Mouse (Mus musculus): ENCODE results near the gene Sema7a. TPM values are rescaled to one million over a fixed set of nuclear protein-coding genes. Genes with fewer than 3 reads are reported as not detected.

Sema7a gene
- total and polyA plus RNA-seq, 2 experiments from 2014 or later, result 4.0 to 62.8 TPM

- ATAC-seq, result no peak
- H3K4me2 ChIP-seq (ENCODE audit: low read depth, low read length), result no peak overlapping the region
- H3K9ac ChIP-seq (replicated peaks; ENCODE audit: low read length), result no peak overlapping the region
- H3K4me1 ChIP-seq (ENCODE audit: insufficient read depth, low read length), result 0 out of 2 replicates have a peak, but pooled peaks cover 6% of the 10 kb centered on the region
- no peak overlapping the region for H3K4me3 ChIP-seq (ENCODE audit: low read length)
- DNase-seq (ENCODE audit: low spot score), result no peak
- H3K9me3 ChIP-seq (ENCODE audit: low read length), result no peaks in the 10 kb centered on the region
- no peak for TF ChIP-seq CTCF (IDR thresholded peaks at IDR 0.05; ENCODE audit: low read depth)
- H3K36me3 ChIP-seq (ENCODE audit: insufficient read depth, low read length), result peaks cover 20% of the 10 kb centered on the region
- 75% methylated on average over 5 of the region's 5 CpGs for WGBS
- no peaks in the 10 kb centered on the region for H3K27me3 ChIP-seq (ENCODE audit: insufficient read depth, low read length)
- no peak overlapping the region for H3K27ac ChIP-seq
These were observed 24.1 kb downstream of the Sema7a start for GRCm38 (mm10) chr9:57963998-57964395.

DNA sequence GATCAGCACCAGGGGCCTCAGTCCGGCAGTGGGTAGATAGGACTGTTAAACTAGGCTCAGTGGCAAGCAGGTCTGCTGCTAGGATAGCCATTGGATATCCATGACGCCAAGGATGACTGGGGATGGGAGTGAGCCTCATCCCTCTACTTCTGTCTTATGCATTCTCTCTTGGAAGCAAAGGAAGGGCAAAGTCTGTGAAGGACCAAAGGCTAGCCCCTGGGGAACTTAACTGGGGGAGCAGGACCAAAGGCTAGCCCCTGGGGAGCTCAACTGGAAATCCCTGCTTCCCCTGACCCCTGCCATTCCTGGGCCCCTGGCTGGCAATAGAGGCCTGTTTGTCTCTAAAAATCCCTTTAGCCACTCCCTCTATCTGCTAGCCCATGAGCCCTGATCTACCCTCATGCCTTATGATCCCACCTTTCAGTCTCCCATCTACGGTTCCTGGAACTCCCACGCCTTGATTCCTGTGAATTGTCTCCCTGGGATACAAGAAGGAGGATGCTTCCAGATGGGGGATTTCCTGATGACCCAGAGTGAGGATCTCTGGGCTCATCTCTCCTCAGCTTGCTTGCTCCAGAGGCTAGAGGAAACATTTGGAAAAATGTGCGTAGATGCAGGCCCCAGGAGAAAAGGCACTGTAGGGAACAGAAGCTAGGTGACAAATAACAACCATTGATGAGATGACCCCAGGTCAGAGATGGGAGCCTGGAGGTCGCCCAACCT, 24.8 kb downstream of the Sema7a start:
- Histone ChIP-seq H3K9ac (replicated peaks; ENCODE audit: low read length) (no peak overlapping the region), H3K4me2 (ENCODE audit: low read depth, low read length) (no peak overlapping the region), H3K4me3 (ENCODE audit: low read length) (no peak overlapping the region), H3K9me3 (ENCODE audit: low read length) (no peaks in the 10 kb centered on the region), H3K36me3 (ENCODE audit: insufficient read depth, low read length) (peaks cover 20% of the 10 kb centered on the region), H3K27me3 (ENCODE audit: insufficient read depth, low read length) (no peaks in the 10 kb centered on the region), H3K4me1 (ENCODE audit: insufficient read depth, low read length) (0 out of 2 replicates have a peak, but pooled peaks cover 6% of the 10 kb centered on the region), H3K27ac (no peak overlapping the region)
- 69% methylated on average over 6 of the region's 6 CpGs for WGBS
- ATAC-seq, result no peak
- no peak for DNase-seq (ENCODE audit: low spot score)
- no peak for TF ChIP-seq CTCF (IDR thresholded peaks at IDR 0.05; ENCODE audit: low read depth)

GRCm38 (mm10) chr9:57965281-57966185, 25.6 kb downstream of the Sema7a start:
- no peaks in the 10 kb centered on the region for H3K9me3 ChIP-seq (ENCODE audit: low read length)

GRCm38 (mm10) chr9:57967237-57967960, 27.5 kb downstream of the Sema7a start:
- WGBS, result 73% methylated on average over 14 of the region's 14 CpGs
- H3K4me1 ChIP-seq (ENCODE audit: insufficient read depth, low read length), result 0 out of 2 replicates have a peak, but pooled peaks cover 6% of the 10 kb centered on the region
- H3K36me3 ChIP-seq (ENCODE audit: insufficient read depth, low read length), result no peaks in the 10 kb centered on the region
- no peak overlapping the region for H3K27ac ChIP-seq
- H3K9me3 ChIP-seq (ENCODE audit: low read length), result no peaks in the 10 kb centered on the region
- no peak overlapping the region for H3K4me3 ChIP-seq (ENCODE audit: low read length)
- no peak overlapping the region for H3K9ac ChIP-seq (replicated peaks; ENCODE audit: low read length)
- H3K4me2 ChIP-seq (ENCODE audit: low read depth, low read length), result no peak overlapping the region
- TF ChIP-seq CTCF (IDR thresholded peaks at IDR 0.05; ENCODE audit: low read depth), result no peak
- peak; percentile 26 for DNase-seq (ENCODE audit: low spot score)
- no peaks in the 10 kb centered on the region for H3K27me3 ChIP-seq (ENCODE audit: insufficient read depth, low read length)
- ATAC-seq, result no peak

More at GRCm38 (mm10) chr9:57965281-57966185, 25.6 kb downstream of the Sema7a start:
- TF ChIP-seq CTCF (IDR thresholded peaks at IDR 0.05; ENCODE audit: low read depth), result no peak
- no peak overlapping the region for H3K4me3 ChIP-seq (ENCODE audit: low read length)
- no peak overlapping the region for H3K9ac ChIP-seq (replicated peaks; ENCODE audit: low read length)
- ATAC-seq (no peak), DNase-seq (ENCODE audit: low spot score) (no peak)
- H3K27ac ChIP-seq, result no peak overlapping the region
- peaks cover 14% of the 10 kb centered on the region for H3K36me3 ChIP-seq (ENCODE audit: insufficient read depth, low read length)
- WGBS, result 60% methylated on average over 12 of the region's 12 CpGs
- 0 out of 2 replicates have a peak, but pooled peaks cover 6% of the 10 kb centered on the region for H3K4me1 ChIP-seq (ENCODE audit: insufficient read depth, low read length)
- H3K27me3 ChIP-seq (ENCODE audit: insufficient read depth, low read length), result no peaks in the 10 kb centered on the region
- no peak overlapping the region for H3K4me2 ChIP-seq (ENCODE audit: low read depth, low read length)

DNA sequence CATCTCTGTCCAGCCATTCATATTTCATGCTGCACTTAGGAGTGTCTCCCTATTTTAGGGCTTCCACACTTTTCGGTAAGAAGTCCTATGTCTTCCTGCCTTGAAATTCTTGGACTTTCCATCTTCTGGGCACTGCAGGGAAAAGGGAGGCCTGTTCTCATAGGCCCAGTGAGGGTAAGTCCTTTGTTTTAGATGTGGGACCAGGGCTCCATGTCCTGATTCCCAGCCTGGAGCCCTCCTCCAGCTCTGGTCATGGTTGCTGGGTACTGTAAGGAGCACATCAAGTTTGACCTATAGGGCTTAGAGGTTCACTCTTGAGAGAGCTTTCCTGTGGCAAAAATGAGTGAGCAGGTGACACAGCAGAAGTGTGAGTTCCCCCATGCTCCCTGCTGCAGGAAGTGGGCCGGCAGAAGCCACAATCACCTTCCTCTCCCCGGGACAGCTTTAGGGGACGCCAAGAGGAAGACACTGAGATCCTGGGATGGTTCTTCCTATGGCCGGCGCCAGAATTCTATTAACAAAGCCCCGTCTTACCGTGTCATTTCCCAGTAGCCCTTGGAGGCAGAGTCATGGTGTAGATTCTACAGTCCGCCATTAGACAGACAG, 28.4 kb downstream of the Sema7a start:
- DNase-seq (ENCODE audit: low spot score) (no peak), ATAC-seq (no peak)
- Histone ChIP-seq H3K9ac (replicated peaks; ENCODE audit: low read length) (no peak overlapping the region), H3K9me3 (ENCODE audit: low read length) (no peaks in the 10 kb centered on the region), H3K4me3 (ENCODE audit: low read length) (no peak overlapping the region), H3K27me3 (ENCODE audit: insufficient read depth, low read length) (no peaks in the 10 kb centered on the region), H3K4me2 (ENCODE audit: low read depth, low read length) (no peak overlapping the region), H3K4me1 (ENCODE audit: insufficient read depth, low read length) (0 out of 2 replicates have a peak, but pooled peaks cover 6% of the 10 kb centered on the region), H3K36me3 (ENCODE audit: insufficient read depth, low read length) (no peaks in the 10 kb centered on the region), H3K27ac (no peak overlapping the region)
- no peak for TF ChIP-seq CTCF (IDR thresholded peaks at IDR 0.05; ENCODE audit: low read depth)
- WGBS, result 89% methylated on average over 9 of the region's 9 CpGs
